Mouse (Mus musculus) C2C12 (cell line): Measurements from ENCODE around the gene Sorl1.

Experiments
- CTCF ChIP-seq: IDR thresholded peaks from one replicate; pipeline ENCODE4 v1.5.1; 2011; ENCODE audit not compliant: control insufficient read depth, insufficient read depth, insufficient read length
- FOSL1 ChIP-seq: IDR thresholded peaks from one replicate; pipeline ENCODE4 v1.8.0; 2011; ENCODE audit warnings: mild to moderate bottlenecking, low read length; ENCODE audit not compliant: poor library complexity, insufficient read depth, severe bottlenecking
- MAX ChIP-seq: IDR thresholded peaks from one replicate; pipeline ENCODE4 v1.6.1; 2011; ENCODE audit warnings: mild to moderate bottlenecking, control low read depth
- MYOD1 ChIP-seq: IDR thresholded peaks from one replicate; pipeline ENCODE4 v1.6.1; 2011; ENCODE audit warnings: low read depth; ENCODE audit not compliant: control insufficient read depth, insufficient read length
- MYOG ChIP-seq: IDR thresholded peaks from one replicate; pipeline ENCODE4 v1.6.1; 2011; ENCODE audit not compliant: control insufficient read depth, insufficient read length; ENCODE audit errors: extremely low read depth
- USF1 ChIP-seq: IDR thresholded peaks from one replicate; pipeline ENCODE4 v1.6.1; 2011; ENCODE audit warnings: low read depth, mild to moderate bottlenecking, control low read depth, moderate library complexity

- no peak for TF ChIP-seq CTCF
- no peak for TF ChIP-seq USF1
- TF ChIP-seq MYOG: no peak
- no peak for TF ChIP-seq FOSL1
- no peak for TF ChIP-seq MAX
- TF ChIP-seq MYOD1: no peak
These were observed 22.1 kb downstream of the Sorl1 start for GRCm38 (mm10) chr9:42102013-42102412.
